Mouse (Mus musculus) heart, postnatal 0 days (tissue): ENCODE results near the gene Nr4a3.

Experiments used
- CTCF ChIP-seq: IDR thresholded peaks from 2 replicates; pipeline ENCODE4 v1.5.1; 2016; ENCODE audit warnings: antibody characterized with exemption, control low read depth, low read depth
- EP300 ChIP-seq: IDR thresholded peaks from 2 replicates; pipeline ENCODE4 v1.6.1; 2016; ENCODE audit warnings: antibody characterized with exemption, low read depth

- TF ChIP-seq CTCF (no peak), EP300 (no peak)
These were observed 16.8 kb downstream of the Nr4a3 start for GRCm38 (mm10) chr4:48061716-48062115.
